Mouse (Mus musculus) G1E (cell line): ENCODE results near the gene Gm13285.
"Not testable (repeated sequence)": the region's sequence is repeated elsewhere in the genome, so short reads cannot be mapped to it uniquely, and the experiment has no call there.

Source experiments
- CTCF ChIP-seq: IDR thresholded peaks from 2 replicates; pipeline ENCODE4 v1.5.1; 2012; ENCODE audit warnings: low read depth, low read length, inconsistent platforms, mixed read lengths
- GATA1 ChIP-seq: IDR thresholded peaks from 2 replicates; pipeline ENCODE4 v1.6.1; 2012; ENCODE audit warnings: borderline replicate concordance, low read length, inconsistent platforms, mixed read lengths
- POLR2AphosphoS5 ChIP-seq: IDR thresholded peaks from 2 replicates; pipeline ENCODE4 v1.6.1; 2012; ENCODE audit warnings: low read depth, low read length, inconsistent platforms; ENCODE audit not compliant: insufficient replicate concordance
- TAL1 ChIP-seq: conservative IDR thresholded peaks from 2 replicates; pipeline ENCODE4 v1.6.1; 2012; ENCODE audit warnings: low read depth, low read length, inconsistent platforms, mixed read lengths

DNA sequence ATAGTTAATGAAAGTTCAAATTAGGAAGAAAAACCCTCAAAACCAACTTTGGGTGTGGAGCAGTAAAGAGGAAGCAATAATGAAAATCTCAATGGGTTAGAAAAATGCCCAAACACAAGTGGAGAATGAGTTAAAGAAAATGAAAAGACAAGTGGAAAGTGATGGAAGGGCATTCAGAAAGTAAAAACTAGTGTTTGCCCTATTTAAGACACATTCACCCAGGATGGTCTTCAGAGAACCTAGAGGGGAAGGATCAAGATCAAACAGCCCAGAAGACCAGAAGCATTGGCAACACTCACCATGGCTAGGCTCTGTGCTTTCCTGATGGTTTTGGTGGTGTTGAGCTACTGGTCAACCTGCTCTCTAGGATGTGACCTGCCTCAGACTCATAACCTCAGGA, 27.7 kb downstream of the Gm13285 start, which contains the start of gene Ifna6:
- TF ChIP-seq CTCF, TAL1, GATA1, POLR2AphosphoS5: not testable (repeated sequence)
